Mouse (Mus musculus): ENCODE data around the gene Mrtfa. TPM values are rescaled to one million over a fixed set of nuclear protein-coding genes. Genes with fewer than 3 reads are reported as not detected.

Gene Mrtfa
- polyA plus RNA-seq (2016; fragmentation: Nextera tagmentation; extraction: Ambion mirVana), result 25.0 and 26.3 TPM in 2 replicates

- Histone ChIP-seq H3K36me3 (replicated peaks) (peaks cover 23% of the 10 kb centered on the region), H3K27me3 (replicated peaks; ENCODE audit: low read depth, poor library complexity, severe bottlenecking) (no peaks in the 10 kb centered on the region), H3K27ac (replicated peaks) (peak within 1 kb of the TSS; percentile 87), H3K4me3 (peak within 1 kb of the TSS; percentile 98), H3K4me1 (peaks cover 24% of the 10 kb centered on the region), H3K9me3 (no peaks in the 10 kb centered on the region)
- under 1% methylated on average over 48 of the region's 48 CpGs for WGBS
- DNase-seq (ENCODE audit: low spot score), result peak; percentile 99
Observed at GRCm38 (mm10) chr15:81190630-81191178, at the start of gene Mrtfa. Gene Mrtfa, minus strand, starts transcription at chr15:81190757.

- Histone ChIP-seq H3K4me1 (peaks cover 19% of the 10 kb centered on the region), H3K27me3 (replicated peaks; ENCODE audit: low read depth, poor library complexity, severe bottlenecking) (peaks cover 43% of the 10 kb centered on the region), H3K9me3 (no peaks in the 10 kb centered on the region), H3K27ac (replicated peaks) (no peak overlapping the region), H3K4me3 (no peak overlapping the region), H3K36me3 (replicated peaks) (no peaks in the 10 kb centered on the region)
- WGBS, result 86% methylated on average over 13 of the region's 13 CpGs
- no peak for DNase-seq (ENCODE audit: low spot score)
Observed at GRCm38 (mm10) chr15:81239794-81240343, 49.3 kb upstream of the Mrtfa start.

- no peak overlapping the region for H3K4me3 ChIP-seq
- WGBS, result 23% methylated on average over 7 of the region's 7 CpGs
- H3K27ac ChIP-seq (replicated peaks), result no peak overlapping the region
- H3K9me3 ChIP-seq, result no peaks in the 10 kb centered on the region
- peak; percentile 66 for DNase-seq (ENCODE audit: low spot score)
- peaks cover 49% of the 10 kb centered on the region for H3K27me3 ChIP-seq (replicated peaks; ENCODE audit: low read depth, poor library complexity, severe bottlenecking)
- H3K36me3 ChIP-seq (replicated peaks), result no peaks in the 10 kb centered on the region
- H3K4me1 ChIP-seq, result peaks cover 21% of the 10 kb centered on the region
Observed at GRCm38 (mm10) chr15:81239261-81239660, 48.7 kb upstream of the Mrtfa start.

GRCm38 (mm10) chr15:81237471-81237870, 46.9 kb upstream of the Mrtfa start:
- Histone ChIP-seq H3K36me3 (replicated peaks) (no peaks in the 10 kb centered on the region), H3K27me3 (replicated peaks; ENCODE audit: low read depth, poor library complexity, severe bottlenecking) (peaks cover 61% of the 10 kb centered on the region), H3K4me1 (peaks cover 21% of the 10 kb centered on the region), H3K4me3 (no peak overlapping the region), H3K9me3 (no peaks in the 10 kb centered on the region), H3K27ac (replicated peaks) (no peak overlapping the region)
- DNase-seq (ENCODE audit: low spot score), result no peak
- 95% methylated on average over 18 of the region's 18 CpGs for WGBS

GRCm38 (mm10) chr15:81236062-81236461, 45.5 kb upstream of the Mrtfa start:
- WGBS, result 6% methylated on average over 8 of the region's 8 CpGs
- no peak for DNase-seq (ENCODE audit: low spot score)
- peak overlapping the region; percentile 59 for H3K4me3 ChIP-seq
- no peak overlapping the region for H3K27ac ChIP-seq (replicated peaks)
- no peaks in the 10 kb centered on the region for H3K9me3 ChIP-seq
- H3K27me3 ChIP-seq (replicated peaks; ENCODE audit: low read depth, poor library complexity, severe bottlenecking), result peaks cover 61% of the 10 kb centered on the region
- peaks cover 21% of the 10 kb centered on the region for H3K4me1 ChIP-seq
- no peaks in the 10 kb centered on the region for H3K36me3 ChIP-seq (replicated peaks)

GRCm38 (mm10) chr15:81235086-81235920, 44.7 kb upstream of the Mrtfa start, which contains the start of gene Mchr1:
Gene Mchr1, plus strand, starts transcription at chr15:81235499.
- peaks cover 61% of the 10 kb centered on the region for H3K27me3 ChIP-seq (replicated peaks; ENCODE audit: low read depth, poor library complexity, severe bottlenecking)

GRCm38 (mm10) chr15:81231325-81231724, 40.8 kb upstream of the Mrtfa start:
- H3K4me1 ChIP-seq, result peaks cover 16% of the 10 kb centered on the region
- no peak for DNase-seq (ENCODE audit: low spot score)
- H3K27ac ChIP-seq (replicated peaks), result no peak overlapping the region
- no peaks in the 10 kb centered on the region for H3K36me3 ChIP-seq (replicated peaks)
- 82% methylated on average over 7 of the region's 7 CpGs for WGBS
- H3K9me3 ChIP-seq, result no peaks in the 10 kb centered on the region
- H3K4me3 ChIP-seq, result no peak overlapping the region
- H3K27me3 ChIP-seq (replicated peaks; ENCODE audit: low read depth, poor library complexity, severe bottlenecking), result peaks cover 32% of the 10 kb centered on the region

More at GRCm38 (mm10) chr15:81235086-81235920, 44.7 kb upstream of the Mrtfa start, which contains the start of gene Mchr1:
- peak within 1 kb of the TSS; percentile 31; the same call in 1 of the 2 replicates for H3K27ac ChIP-seq (replicated peaks)
- under 1% methylated on average over 25 of the region's 25 CpGs for WGBS
- peak within 1 kb of the TSS; percentile 59 for H3K4me3 ChIP-seq
- no peaks in the 10 kb centered on the region for H3K36me3 ChIP-seq (replicated peaks)
- H3K9me3 ChIP-seq, result no peaks in the 10 kb centered on the region
- peaks cover 21% of the 10 kb centered on the region for H3K4me1 ChIP-seq
- DNase-seq (ENCODE audit: low spot score), result peak; percentile 78

GRCm38 (mm10) chr15:81229791-81230190, 39.2 kb upstream of the Mrtfa start:
- Histone ChIP-seq H3K27ac (replicated peaks) (no peak overlapping the region), H3K9me3 (no peaks in the 10 kb centered on the region), H3K4me3 (no peak overlapping the region), H3K27me3 (replicated peaks; ENCODE audit: low read depth, poor library complexity, severe bottlenecking) (peaks cover 17% of the 10 kb centered on the region), H3K36me3 (replicated peaks) (no peaks in the 10 kb centered on the region), H3K4me1 (peaks cover under 1% of the 10 kb centered on the region; the same call in 1 of the 2 replicates)
- DNase-seq (ENCODE audit: low spot score), result no peak
- 77% methylated on average over 3 of the region's 3 CpGs for WGBS

GRCm38 (mm10) chr15:81228258-81228657, 37.7 kb upstream of the Mrtfa start:
- Histone ChIP-seq H3K36me3 (replicated peaks) (no peaks in the 10 kb centered on the region), H3K27ac (replicated peaks) (no peak overlapping the region), H3K4me3 (no peak overlapping the region), H3K27me3 (replicated peaks; ENCODE audit: low read depth, poor library complexity, severe bottlenecking) (0 out of 2 replicates have a peak, but pooled peaks cover 2% of the 10 kb centered on the region), H3K9me3 (no peaks in the 10 kb centered on the region), H3K4me1 (no peaks in the 10 kb centered on the region)
- 89% methylated on average over 3 of the region's 3 CpGs for WGBS
- DNase-seq (ENCODE audit: low spot score), result no peak

GRCm38 (mm10) chr15:81227275-81227674, 36.7 kb upstream of the Mrtfa start:
- Histone ChIP-seq H3K4me1 (no peaks in the 10 kb centered on the region), H3K27ac (replicated peaks) (no peak overlapping the region), H3K27me3 (replicated peaks; ENCODE audit: low read depth, poor library complexity, severe bottlenecking) (no peaks in the 10 kb centered on the region), H3K9me3 (no peaks in the 10 kb centered on the region), H3K4me3 (no peak overlapping the region), H3K36me3 (replicated peaks) (no peaks in the 10 kb centered on the region)
- no peak for DNase-seq (ENCODE audit: low spot score)
- 92% methylated on average over 3 of the region's 3 CpGs for WGBS

GRCm38 (mm10) chr15:81226796-81227195, 36.2 kb upstream of the Mrtfa start:
- Histone ChIP-seq H3K27ac (replicated peaks) (no peak overlapping the region), H3K4me3 (no peak overlapping the region), H3K36me3 (replicated peaks) (no peaks in the 10 kb centered on the region), H3K9me3 (no peaks in the 10 kb centered on the region), H3K27me3 (replicated peaks; ENCODE audit: low read depth, poor library complexity, severe bottlenecking) (no peaks in the 10 kb centered on the region), H3K4me1 (no peaks in the 10 kb centered on the region)
- no peak for DNase-seq (ENCODE audit: low spot score)
- 63% methylated on average over 4 of the region's 4 CpGs for WGBS

GRCm38 (mm10) chr15:81225732-81226131, 35.2 kb upstream of the Mrtfa start:
- Histone ChIP-seq H3K27ac (replicated peaks) (no peak overlapping the region), H3K4me3 (no peak overlapping the region), H3K36me3 (replicated peaks) (no peaks in the 10 kb centered on the region), H3K9me3 (no peaks in the 10 kb centered on the region), H3K27me3 (replicated peaks; ENCODE audit: low read depth, poor library complexity, severe bottlenecking) (no peaks in the 10 kb centered on the region), H3K4me1 (no peaks in the 10 kb centered on the region)
- DNase-seq (ENCODE audit: low spot score), result no peak
- WGBS, result 76% methylated on average over 6 of the region's 6 CpGs

Data from embryonic facial prominence, embryonic 10.5 days (tissue).